Mouse (Mus musculus): Measurements from ENCODE around the gene Inf2. TPM values are rescaled to one million over a fixed set of nuclear protein-coding genes. Genes with fewer than 3 reads are reported as not detected.

Gene Inf2
- polyA plus RNA-seq, 2 experiments: 2.0 to 6.2 TPM

- no peak for TF ChIP-seq EP300 (IDR thresholded peaks at IDR 0.05; ENCODE audit: low read depth)
- TF ChIP-seq CTCF (IDR thresholded peaks at IDR 0.05; ENCODE audit: low read depth): no peak
- Histone ChIP-seq H3K4me1 (replicated peaks; ENCODE audit: control insufficient read depth in 2 of 2, insufficient read depth in 2 of 2, low read length in 1 of 2) (no peaks in the 10 kb centered on the region; a peak in 1 of 4 replicates), H3K36me3 (replicated peaks; ENCODE audit: control insufficient read depth, insufficient read depth, low read depth) (no peaks in the 10 kb centered on the region), H3K4me2 (ENCODE audit: low read depth) (no peak overlapping the region), H3K27me3 (ENCODE audit: control insufficient read depth, insufficient read depth, low read length) (no peaks in the 10 kb centered on the region), H3K9me3 (ENCODE audit: control insufficient read depth, low read length) (no peaks in the 10 kb centered on the region), H3K4me3 (ENCODE audit: insufficient read depth in 1 of 2, low read depth in 2 of 2, low read length in 2 of 2) (no peak overlapping the region), H3K9ac (replicated peaks) (no peak overlapping the region), H3K27ac (no peak overlapping the region)
- DNase-seq (ENCODE audit: low read depth in 3 of 3, low spot score in 3 of 3) (no peak), ATAC-seq (ENCODE audit: insufficient read depth) (no peak)
- 58% methylated on average over 5 of the region's 5 CpGs for WGBS (ENCODE audit: insufficient replicate concordance)
Measured at GRCm38 (mm10) chr12:112557219-112557618, 31.4 kb upstream of the Inf2 start.

DNA sequence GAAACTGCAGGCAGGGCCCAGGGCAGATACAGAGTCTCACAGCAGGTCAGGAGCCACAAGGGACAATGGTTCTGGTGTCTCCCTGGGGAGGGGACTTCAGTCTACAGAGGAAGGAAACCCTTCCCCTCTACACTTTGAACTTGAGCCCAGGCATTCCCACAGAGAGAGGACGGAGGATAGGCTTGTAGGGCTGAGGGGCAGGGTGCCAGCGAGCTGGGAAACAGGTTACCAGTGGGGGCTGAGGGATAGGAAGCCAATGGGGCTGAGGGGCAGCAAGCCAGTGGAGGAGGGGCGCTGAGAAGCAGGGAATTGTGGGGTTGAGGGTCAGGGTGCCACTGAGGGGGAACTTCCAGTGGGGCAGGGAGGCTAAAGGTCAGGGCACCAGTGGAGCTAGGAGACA is 29.4 kb upstream of the Inf2 start:
- H3K9ac ChIP-seq (replicated peaks): no peak overlapping the region
- H3K4me2 ChIP-seq (ENCODE audit: low read depth): no peak overlapping the region
- ATAC-seq (ENCODE audit: insufficient read depth) (no peak; the same call in 1 of the 2 replicates), DNase-seq (ENCODE audit: low read depth in 3 of 3, low spot score in 3 of 3) (no peak)
- WGBS (ENCODE audit: insufficient replicate concordance): 37% methylated on average over 3 of the region's 3 CpGs
- H3K36me3 ChIP-seq (replicated peaks; ENCODE audit: control insufficient read depth, insufficient read depth, low read depth): no peaks in the 10 kb centered on the region
- H3K4me3 ChIP-seq (ENCODE audit: insufficient read depth in 1 of 2, low read depth in 2 of 2, low read length in 2 of 2): no peak overlapping the region
- H3K4me1 ChIP-seq (replicated peaks; ENCODE audit: control insufficient read depth in 2 of 2, insufficient read depth in 2 of 2, low read length in 1 of 2): no peaks in the 10 kb centered on the region; a peak in 1 of 4 replicates
- no peak overlapping the region for H3K27ac ChIP-seq
- TF ChIP-seq EP300 (IDR thresholded peaks at IDR 0.05; ENCODE audit: low read depth): no peak
- no peak for TF ChIP-seq CTCF (IDR thresholded peaks at IDR 0.05; ENCODE audit: low read depth)
- H3K27me3 ChIP-seq (ENCODE audit: control insufficient read depth, insufficient read depth, low read length): no peaks in the 10 kb centered on the region
- no peaks in the 10 kb centered on the region for H3K9me3 ChIP-seq (ENCODE audit: control insufficient read depth, low read length)

DNA sequence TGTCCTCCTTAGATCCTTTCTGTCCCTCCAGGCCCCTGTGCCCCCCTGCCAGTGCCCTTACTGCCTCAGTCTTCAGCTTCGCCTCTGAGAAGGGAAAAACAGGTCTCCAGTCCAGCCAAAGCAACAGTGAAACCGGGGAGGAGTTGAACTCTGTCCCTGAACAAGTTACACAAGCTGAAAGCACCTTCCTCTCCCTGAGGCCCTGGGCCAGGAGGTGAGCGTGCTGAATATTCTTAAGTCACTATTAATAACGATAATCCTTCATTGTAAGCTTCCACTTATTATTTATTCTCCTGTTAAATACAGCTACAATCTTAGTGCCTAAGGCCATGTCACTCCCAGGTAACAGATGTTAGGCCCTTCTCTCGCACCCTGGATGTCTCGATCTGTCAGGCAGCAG is 28.9 kb upstream of the Inf2 start:
- Histone ChIP-seq H3K9ac (replicated peaks) (no peak overlapping the region), H3K4me3 (ENCODE audit: insufficient read depth in 1 of 2, low read depth in 2 of 2, low read length in 2 of 2) (no peak overlapping the region), H3K27me3 (ENCODE audit: control insufficient read depth, insufficient read depth, low read length) (no peaks in the 10 kb centered on the region), H3K36me3 (replicated peaks; ENCODE audit: control insufficient read depth, insufficient read depth, low read depth) (no peaks in the 10 kb centered on the region), H3K4me2 (ENCODE audit: low read depth) (no peak overlapping the region), H3K27ac (no peak overlapping the region), H3K9me3 (ENCODE audit: control insufficient read depth, low read length) (no peaks in the 10 kb centered on the region), H3K4me1 (replicated peaks; ENCODE audit: control insufficient read depth in 2 of 2, insufficient read depth in 2 of 2, low read length in 1 of 2) (no peaks in the 10 kb centered on the region; a peak in 1 of 4 replicates)
- TF ChIP-seq CTCF (IDR thresholded peaks at IDR 0.05; ENCODE audit: low read depth) (no peak), EP300 (IDR thresholded peaks at IDR 0.05; ENCODE audit: low read depth) (no peak)
- no peak for ATAC-seq (ENCODE audit: insufficient read depth)
- WGBS (ENCODE audit: insufficient replicate concordance): 56% methylated on average over 6 of the region's 6 CpGs
- DNase-seq (ENCODE audit: low read depth in 3 of 3, low spot score in 3 of 3): no peak

DNA sequence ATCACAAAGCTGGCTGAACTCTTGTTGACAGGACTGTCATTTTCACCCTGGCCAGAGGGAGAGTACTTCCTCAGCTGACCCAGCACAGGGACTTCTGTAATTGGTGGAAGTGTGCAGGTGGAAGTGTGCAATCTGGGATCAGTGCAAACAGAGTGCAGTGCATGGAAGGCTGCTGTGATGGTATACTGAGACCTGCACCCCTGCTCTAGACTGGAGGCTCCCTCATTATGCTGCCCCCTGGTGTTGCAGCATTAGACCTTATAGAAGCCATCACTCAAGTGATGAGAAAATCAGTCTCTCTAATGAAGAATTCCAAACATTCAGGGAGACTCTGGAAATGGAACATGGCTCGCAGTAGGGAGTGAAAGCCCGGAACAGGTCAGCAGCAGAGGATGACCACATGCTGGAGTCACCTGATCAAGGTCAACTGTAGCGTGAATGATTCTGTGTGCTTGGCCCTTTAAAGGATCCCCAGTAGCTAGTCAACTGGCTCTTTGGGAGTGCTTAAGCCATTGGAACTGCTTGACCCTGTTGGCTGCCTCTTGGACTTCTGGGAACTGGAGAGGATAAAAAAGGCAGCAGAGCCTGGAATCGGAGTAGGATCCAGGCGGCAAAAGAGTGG is 28.3 kb upstream of the Inf2 start:
- Histone ChIP-seq H3K9me3 (ENCODE audit: control insufficient read depth, low read length) (no peaks in the 10 kb centered on the region), H3K36me3 (replicated peaks; ENCODE audit: control insufficient read depth, insufficient read depth, low read depth) (no peaks in the 10 kb centered on the region), H3K4me3 (ENCODE audit: insufficient read depth in 1 of 2, low read depth in 2 of 2, low read length in 2 of 2) (no peak overlapping the region), H3K27ac (no peak overlapping the region), H3K4me1 (replicated peaks; ENCODE audit: control insufficient read depth in 2 of 2, insufficient read depth in 2 of 2, low read length in 1 of 2) (no peaks in the 10 kb centered on the region; a peak in 1 of 4 replicates), H3K27me3 (ENCODE audit: control insufficient read depth, insufficient read depth, low read length) (no peaks in the 10 kb centered on the region), H3K4me2 (ENCODE audit: low read depth) (no peak overlapping the region), H3K9ac (replicated peaks) (no peak overlapping the region)
- TF ChIP-seq CTCF (IDR thresholded peaks at IDR 0.05; ENCODE audit: low read depth) (peak; percentile 58), EP300 (IDR thresholded peaks at IDR 0.05; ENCODE audit: low read depth) (no peak)
- DNase-seq (ENCODE audit: low read depth in 3 of 3, low spot score in 3 of 3): no peak
- WGBS (ENCODE audit: insufficient replicate concordance): 60% methylated on average over 5 of the region's 5 CpGs
- peak; percentile 47; the same call in 1 of the 2 replicates for ATAC-seq (ENCODE audit: insufficient read depth)

- Histone ChIP-seq H3K9ac (replicated peaks) (no peak overlapping the region), H3K27ac (no peak overlapping the region), H3K9me3 (ENCODE audit: control insufficient read depth, low read length) (no peaks in the 10 kb centered on the region), H3K4me3 (ENCODE audit: insufficient read depth in 1 of 2, low read depth in 2 of 2, low read length in 2 of 2) (no peak overlapping the region), H3K27me3 (ENCODE audit: control insufficient read depth, insufficient read depth, low read length) (no peaks in the 10 kb centered on the region), H3K36me3 (replicated peaks; ENCODE audit: control insufficient read depth, insufficient read depth, low read depth) (no peaks in the 10 kb centered on the region), H3K4me2 (ENCODE audit: low read depth) (no peak overlapping the region), H3K4me1 (replicated peaks; ENCODE audit: control insufficient read depth in 2 of 2, insufficient read depth in 2 of 2, low read length in 1 of 2) (no peaks in the 10 kb centered on the region; a peak in 1 of 4 replicates)
- WGBS (ENCODE audit: insufficient replicate concordance): 54% methylated on average over 3 of the region's 3 CpGs
- DNase-seq (ENCODE audit: low read depth in 3 of 3, low spot score in 3 of 3): no peak
- no peak for TF ChIP-seq EP300 (IDR thresholded peaks at IDR 0.05; ENCODE audit: low read depth)
- TF ChIP-seq CTCF (IDR thresholded peaks at IDR 0.05; ENCODE audit: low read depth): no peak
- ATAC-seq (ENCODE audit: insufficient read depth): no peak
Measured at GRCm38 (mm10) chr12:112561163-112561562, 27.4 kb upstream of the Inf2 start.
